Mouse (Mus musculus) left cerebral cortex, adult 9 months (tissue): ENCODE results near the gene Lmo2.

ENCODE experiments used
- DNase-seq, 2 experiments: peaks; one replicate each; pipeline ENCODE4 v3.0.0; 2022; ENCODE audit warnings: low spot score in 2 of 2

The Lmo2 gene

DNA sequence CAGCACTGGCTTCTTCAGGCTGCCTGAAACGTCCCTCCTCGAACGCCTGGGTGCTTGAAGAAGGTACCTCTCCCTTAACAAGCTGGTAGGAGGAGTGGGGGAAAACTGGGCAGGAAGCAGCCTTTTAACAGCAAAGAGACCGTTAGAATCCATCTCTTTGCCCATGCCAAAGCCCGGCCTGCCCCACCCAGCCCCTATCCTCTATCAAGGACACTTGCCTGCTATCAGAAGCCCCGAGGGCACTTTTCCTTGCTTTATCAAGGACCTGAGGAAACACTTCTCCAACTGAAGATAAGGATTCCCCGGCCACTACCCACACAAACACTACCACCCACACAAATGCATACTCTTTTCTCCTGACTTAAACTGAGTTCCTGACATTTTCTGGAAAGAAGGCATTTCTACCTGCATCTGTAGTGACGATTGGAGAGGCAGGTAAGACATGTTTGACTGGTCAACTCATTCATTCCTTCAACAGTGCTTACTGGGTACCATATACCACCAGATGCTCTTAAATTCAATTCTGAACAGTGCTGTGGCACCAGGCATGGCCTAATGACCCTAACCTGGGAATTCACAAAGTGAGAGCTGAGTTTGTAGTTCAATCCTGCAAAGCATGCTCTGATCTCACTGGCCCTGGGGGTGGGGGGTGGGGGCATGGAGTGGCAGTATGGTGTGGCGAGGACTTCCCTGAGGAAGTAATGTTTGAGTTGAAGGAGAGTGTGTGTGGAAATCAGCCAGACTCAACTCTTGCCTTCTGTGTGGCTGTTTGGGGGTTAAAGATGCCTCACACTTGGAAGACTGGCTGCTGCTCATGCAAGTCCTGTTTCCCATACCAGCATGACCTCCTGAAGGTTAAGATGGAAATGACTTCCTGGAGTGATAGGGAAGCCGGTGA is at the start of gene Lmo2:
TSS of gene Lmo2 (plus strand) at position 338 of the 898 bp plus-strand sequence.
- DNase-seq: no peak

DNA sequence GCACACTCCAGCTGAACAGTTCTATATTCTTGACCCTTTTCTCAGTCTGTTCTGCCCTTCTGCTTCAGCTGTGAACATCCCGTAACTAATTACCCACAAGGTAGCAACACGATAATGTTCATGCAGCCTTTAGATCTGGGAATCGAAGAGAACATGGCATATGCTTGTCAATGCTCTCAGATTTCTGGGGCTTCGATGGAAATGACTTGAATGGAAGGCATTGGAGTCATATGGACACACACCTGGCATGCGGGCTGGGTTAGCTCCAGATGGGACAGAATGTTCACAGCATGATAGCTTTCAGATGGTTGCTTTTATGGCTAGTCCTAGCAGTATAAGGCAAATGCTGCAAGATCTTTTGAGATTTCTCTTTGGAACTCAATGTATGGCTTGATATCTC is 47.2 kb upstream of the Lmo2 start:
- no peak for DNase-seq

DNA sequence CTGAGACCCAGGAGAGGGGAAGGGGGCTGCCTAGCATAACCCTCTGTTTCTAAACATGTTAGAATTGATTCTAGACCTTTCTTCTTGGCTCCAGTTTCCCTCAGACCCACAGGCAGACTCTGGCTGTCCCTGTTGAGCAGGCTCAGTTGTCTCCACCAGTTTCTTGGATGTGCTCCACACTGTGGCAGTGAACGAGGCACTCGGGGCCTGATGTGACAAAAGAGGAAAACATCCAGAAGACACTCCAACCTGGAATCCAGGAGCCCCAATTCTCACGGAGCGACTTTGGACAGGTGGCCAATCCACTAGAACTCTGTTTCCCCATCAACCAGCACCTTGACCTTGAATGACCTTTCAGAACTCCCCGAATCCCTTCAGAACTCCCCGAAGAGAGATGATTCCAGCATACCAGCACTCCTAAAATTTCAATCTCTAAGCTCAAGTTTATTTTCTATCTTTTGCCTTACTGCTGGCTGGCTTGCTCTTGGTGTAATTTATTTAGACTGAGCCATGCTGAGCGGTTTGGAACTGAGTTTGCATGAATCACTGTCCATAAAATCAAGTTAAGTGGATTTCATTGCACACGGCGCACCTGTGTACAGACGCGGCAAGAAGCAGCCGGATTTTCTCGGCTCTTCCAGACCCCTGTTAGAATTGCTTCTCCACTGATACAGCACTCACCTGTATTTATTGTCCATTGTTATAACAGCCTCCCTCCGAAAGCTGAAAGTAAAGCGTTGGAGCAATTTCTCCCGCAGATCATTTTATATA is 45.1 kb upstream of the Lmo2 start:
- no peak for DNase-seq

DNA sequence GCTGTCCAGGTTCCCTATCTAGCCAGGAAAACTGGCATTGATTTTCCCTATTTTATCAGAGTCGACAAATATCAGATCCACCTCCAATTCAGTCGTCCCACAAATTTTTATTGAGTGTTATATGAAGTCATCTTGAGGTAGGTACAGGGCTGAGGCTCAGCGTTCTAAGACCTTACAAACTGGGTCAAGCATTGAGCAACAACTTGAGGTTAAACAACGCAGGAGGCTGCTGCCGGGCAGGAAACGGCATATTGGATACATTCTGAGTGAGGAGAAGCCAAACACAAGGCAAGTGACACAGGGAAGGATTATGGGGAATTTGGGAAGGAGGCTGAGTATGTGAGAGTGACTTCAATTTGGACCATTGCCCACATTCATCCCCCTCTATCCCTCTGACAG is 44.5 kb upstream of the Lmo2 start:
- no peak for DNase-seq

DNA sequence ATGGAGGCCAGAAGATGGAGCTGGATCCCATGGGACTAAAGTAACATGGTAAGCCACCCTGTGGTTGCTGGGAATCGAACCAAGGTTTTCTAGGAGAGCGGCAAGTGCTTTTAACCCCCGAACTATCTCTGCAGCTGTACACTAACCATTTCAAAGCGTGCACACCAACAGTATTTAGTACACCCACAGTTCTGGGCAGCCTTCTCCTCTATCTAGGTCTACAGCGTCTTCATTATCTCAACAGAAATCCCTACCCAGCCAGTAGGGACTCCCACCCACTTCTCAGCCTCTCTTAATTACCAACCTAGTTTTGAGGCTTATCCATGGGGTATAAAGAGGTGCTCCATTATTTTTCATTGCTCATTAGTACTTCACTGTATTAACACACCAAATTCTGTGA is 41.7 kb upstream of the Lmo2 start:
- DNase-seq: no peak

DNA sequence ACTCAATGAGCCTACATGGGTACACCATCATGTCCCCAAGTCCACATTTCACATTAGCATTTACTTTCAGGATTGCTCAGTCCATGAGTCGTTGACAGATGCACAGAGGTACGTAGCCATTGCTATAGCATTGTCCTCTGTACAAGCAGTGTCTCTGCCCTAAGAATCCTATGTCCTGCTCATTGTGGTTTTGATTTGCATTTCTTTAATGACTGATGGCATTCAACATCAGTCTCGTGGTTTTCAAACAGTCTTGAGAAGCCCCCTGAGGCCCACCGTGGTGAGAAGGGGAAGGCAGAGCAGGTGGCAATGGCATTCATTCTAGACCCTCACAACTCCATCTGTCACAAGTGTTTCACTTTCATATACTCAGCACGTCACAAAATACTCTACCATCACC is 40.4 kb upstream of the Lmo2 start:
- no peak for DNase-seq

DNA sequence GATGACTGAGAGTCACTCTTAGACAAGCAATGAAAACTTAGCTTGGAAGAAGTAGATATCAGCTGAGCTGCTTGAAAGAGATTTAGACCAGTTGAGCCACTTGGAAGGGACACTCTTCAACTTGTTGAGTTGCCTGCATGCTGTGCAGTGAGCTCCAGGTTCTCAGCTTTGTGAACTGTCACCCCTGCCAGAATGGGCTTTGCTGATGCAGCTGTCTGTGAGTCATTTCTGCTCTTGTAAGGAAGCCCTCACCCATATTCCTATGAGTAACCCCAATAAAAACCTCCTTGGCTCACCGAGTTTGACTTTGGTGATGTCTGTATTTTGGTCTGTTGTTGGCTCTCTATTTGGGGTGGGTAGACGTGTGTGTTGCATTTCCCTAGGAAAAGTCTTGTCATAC is 39.4 kb upstream of the Lmo2 start:
- DNase-seq: no peak

DNA sequence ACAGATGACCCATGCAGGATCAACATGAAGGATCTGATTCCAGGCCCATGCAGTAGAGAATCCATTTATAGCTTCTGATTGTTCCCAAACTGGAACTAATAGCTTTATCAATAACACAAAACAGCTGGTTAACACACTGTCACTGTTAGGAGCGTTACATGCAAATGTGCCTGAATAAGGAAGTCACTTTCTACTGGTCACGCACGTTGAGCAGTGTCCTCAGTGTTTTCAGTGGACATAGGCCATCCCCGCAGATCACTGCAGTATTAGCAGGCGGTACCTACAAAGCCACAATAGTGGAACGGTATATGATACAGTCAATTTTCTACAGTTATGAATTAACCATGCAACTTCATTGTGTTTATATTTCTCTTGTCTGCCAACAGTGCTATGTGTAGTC is 38.3 kb upstream of the Lmo2 start:
- DNase-seq: no peak

DNA sequence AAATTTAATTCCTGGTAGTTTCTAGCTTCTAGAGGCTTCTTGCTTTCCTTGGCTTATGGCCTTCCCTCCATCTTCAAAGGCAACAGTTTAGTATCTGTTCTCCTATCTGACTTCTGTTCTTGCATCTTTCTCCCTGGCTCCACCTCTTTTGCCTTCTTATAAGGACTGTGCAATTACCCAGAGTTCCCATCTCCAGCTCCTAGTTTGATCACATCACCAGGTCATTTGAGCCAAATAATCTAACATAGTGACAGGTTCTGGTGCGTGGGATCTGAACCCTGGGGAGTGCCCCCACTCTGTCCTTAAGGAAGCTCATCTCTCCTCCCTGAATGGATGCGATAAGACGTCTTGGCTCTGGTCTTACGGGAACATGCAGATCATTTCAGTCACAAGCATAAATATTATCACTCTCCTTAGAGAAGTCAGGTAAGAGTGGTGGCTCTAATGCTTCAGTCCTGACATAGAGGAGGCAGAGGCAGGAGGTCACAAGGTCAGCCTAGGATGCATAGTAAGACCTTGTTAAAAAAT is 31.1 kb upstream of the Lmo2 start:
- no peak for DNase-seq

DNA sequence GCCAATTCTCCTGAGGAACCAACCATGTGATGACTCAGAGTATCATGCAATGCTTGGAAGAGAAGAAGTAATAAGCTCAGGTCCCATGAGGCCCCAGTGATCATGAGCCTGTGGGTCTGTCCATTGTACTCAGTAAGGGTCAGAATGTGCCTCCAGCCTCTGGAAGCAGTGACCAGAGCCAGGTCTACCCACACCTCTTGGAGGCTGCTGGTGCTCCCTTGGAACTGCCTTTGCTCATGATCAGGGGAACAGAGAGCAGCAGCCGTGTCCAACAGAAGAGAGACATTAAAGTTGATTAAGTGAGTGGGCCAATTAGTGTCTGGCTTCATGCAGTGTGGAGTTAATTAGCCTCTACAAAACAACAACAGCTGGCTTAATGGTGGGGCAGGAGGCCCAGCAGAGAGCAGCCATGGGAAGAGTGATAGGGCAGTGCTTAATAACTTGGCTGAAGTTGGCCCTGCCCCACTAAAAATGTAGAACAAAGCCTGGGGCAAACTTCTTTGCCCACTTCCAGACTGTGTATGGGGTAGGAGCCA is 30.1 kb upstream of the Lmo2 start:
- no peak for DNase-seq

DNA sequence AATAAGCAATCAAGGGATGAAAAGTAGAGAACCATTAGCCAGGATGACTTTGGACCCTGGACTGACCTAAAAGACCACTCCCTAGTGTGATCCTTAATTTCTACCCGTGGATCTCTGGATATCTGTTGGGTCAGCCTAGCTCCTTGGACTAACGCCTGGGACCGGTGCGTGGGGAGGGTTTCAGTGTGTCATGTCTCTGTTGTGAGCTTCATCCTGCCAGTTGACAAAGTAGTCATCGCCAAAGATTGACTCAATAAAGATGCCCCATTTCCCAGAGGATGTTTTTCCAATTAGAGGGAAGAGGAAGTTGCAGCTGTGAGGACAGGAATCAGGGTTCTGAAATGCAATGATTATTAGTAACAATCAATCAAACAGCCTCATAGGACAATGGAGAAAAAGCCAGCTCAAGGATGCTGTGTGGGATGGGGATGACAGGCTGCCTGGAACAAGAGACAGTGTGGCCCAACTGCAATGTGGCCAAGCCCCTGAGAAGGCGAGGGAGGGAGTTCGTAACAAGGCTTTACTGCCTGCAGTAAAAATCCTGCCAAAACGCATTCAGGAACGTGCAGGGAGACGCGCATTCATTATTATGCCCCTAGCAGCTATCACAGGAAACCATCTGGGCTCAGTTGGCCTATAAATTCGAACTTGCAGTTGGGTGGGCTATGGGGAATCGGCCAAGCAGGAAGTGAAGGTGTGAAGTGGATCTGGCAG is 27.3 kb upstream of the Lmo2 start:
- no peak for DNase-seq

DNA sequence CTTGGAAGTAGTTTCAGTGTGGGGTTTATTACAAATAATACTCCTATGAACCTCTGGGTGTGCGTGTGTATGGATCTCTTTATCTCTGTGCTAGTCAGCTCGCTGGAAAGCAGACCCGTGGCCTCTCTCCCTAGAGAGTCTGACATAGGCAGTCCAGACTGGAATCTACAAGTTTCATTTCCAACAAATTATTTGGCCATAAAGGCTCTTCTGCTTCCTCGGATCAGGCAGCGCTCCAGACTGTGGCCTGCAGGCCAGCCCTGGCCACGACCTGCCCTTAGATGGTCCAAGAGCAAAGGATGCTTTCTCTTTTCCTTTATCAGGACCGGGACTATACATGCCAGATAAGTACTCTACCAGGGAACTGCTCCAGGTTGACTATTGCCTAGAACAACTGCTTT is 26.3 kb upstream of the Lmo2 start:
- DNase-seq: no peak

DNA sequence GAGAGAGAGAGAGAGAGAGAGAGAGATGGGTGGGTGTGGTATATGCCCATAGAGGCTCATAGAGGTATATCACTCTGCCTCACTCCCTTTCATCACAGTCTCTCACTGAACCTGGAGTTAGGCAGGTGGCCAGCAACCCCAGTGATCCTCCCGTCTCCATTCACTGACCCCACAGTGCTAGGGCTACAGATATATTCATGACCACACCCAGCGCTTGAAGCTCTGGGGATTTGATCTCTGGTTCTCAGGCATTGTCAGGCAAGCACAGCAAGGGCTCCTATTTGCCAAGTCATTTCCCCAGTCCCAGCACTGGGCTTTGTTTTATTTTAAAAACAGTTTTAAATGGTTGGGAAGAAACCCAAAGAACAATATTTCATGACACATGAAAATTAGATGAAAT is 25.8 kb upstream of the Lmo2 start:
- DNase-seq: no peak

DNA sequence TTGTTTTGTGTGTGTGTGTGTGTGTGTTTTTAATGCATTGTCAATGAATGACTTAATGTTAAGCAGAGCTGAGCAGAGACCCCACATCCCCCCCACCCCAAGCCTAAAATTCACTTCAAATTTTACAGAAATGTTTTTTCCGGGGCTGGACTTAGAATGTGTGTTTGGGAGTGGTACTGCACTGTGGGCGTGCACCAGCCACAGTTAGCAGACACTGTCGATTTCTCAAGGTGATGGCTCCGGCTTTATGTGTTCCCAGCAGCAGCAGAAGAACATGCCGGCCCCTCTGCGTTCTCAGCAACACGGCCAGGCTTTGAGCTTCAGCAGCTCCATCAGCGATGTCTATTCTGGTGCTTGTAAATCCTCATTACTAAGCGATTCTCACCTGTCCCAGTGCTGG is 25.3 kb upstream of the Lmo2 start:
- no peak for DNase-seq

DNA sequence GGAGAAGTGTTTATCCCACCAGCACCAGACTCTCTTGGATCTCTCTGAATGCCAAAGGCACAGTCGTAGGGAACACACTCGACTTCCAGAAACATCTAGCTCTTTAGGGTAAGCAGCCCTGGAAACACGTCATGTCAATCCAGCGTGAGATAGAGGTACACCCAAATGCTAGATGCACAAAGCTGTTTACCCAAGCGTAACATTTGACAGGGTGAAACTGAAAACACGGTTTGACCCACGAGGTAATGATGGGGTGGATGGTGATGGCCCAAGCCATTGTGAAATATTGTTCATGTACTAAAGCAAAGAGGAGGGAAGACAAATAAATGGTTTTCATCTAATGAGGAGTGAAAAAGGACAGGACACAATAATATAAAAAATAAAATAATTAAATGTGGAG is 23.5 kb upstream of the Lmo2 start:
- DNase-seq: no peak

DNA sequence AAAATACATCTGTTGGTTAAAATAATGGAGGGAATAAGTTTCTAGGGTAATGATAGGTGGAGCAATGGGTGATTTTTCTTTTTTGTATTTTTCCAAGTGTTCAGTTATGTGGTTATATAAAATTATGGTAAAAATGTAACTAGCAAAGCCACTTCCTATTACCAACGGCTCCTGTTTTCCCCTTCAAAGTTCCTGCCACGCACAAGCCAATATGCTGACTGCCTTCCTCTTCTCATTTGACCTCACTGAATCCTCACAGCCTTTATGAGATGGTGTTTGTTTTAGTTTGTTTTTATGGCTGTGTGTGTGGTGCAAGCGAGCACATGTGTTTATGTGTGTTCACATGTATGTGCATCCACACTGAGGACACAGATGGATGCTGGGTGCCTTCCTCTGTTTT is 23.1 kb upstream of the Lmo2 start:
- DNase-seq: no peak

DNA sequence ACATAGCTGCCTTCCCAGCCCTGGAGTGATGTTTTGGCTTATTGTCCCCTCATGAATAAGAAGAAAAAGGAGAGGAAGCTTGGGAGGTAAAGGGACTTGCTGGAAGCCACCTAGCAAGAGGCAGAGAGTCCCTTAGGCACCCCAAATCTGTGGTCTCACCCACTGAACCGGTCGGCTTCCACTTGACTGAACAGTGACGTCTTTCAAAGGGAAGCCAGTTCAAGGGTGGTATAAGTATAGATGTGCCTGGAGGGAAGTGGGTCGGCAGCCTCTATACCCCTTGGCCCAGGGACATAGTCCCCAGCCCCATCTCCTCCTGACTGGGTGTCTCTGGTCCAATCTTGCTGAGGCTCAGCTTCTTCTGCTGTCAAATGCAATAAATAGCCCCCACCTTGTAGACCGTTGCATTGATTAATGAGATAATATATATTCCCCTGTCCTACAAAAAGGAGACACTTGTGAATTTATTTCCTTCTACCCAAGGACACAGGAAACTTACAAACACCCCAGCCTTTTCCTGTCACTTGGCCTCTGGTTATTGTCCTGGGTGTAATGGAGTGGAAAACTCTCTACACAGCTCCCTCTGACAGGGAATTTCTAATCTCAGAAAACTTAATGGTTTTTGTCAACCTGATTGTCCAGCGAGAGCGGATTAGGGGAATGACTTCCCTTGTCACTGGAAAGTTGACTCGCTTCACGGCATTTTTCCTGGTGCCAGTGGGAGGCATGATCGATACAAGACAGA is 21.9 kb upstream of the Lmo2 start:
- no peak for DNase-seq

DNA sequence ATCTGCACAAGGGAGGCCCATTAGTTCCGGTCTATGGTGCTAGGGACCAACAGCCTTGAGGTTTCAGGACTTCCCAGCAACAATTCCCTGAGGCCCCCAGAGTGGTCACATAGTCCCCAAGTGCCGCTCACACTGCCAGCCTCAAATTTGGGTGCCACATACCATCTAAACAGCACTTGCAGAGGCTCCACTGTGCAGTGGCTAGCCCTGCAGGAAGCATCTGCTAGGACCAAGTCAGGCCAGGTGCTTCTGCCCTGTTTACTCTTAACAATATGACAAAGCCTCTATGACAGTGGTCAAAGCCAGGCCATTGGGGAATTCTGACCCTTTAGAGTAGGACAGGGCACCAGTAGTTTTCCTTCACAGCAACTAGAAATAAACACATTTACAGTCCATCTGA is 21.1 kb upstream of the Lmo2 start:
- DNase-seq: no peak

DNA sequence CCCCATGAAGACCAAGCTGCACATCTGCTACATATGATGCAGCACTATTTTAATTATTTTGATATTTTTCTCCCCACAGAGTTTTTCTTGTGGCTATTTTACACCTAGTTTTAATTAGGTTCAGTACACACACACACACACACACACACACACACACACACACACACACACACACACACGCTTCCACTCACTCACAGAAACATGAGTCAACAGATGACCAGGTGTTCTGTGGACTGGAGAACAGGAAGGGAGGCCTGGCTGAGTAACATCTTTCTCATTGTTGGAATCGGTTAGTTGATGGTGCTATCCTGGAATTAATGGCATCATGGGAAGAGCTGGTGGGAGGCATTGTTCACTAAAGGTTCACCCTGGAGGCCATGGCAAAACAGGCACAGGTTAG is 20.1 kb upstream of the Lmo2 start:
- no peak for DNase-seq

DNA sequence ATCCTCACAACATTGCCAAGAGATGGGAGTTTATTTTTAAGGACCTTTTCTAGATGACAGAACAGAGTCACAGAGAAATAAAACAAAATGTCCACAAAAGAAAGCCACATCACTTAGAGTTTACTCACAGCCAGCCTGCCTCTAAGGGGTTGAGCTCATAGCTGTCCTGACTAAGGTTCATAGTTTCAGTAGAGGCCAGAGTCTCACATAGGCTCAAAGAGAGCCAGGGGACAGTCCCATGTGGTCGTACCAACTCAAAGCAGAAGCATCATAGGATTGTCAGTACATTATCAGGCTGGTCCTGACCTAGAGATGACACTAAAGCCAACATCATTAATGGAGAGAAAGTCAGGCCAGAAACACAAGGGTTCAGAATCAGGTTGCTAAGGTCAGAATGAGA is 19.2 kb upstream of the Lmo2 start:
- DNase-seq: no peak

DNA sequence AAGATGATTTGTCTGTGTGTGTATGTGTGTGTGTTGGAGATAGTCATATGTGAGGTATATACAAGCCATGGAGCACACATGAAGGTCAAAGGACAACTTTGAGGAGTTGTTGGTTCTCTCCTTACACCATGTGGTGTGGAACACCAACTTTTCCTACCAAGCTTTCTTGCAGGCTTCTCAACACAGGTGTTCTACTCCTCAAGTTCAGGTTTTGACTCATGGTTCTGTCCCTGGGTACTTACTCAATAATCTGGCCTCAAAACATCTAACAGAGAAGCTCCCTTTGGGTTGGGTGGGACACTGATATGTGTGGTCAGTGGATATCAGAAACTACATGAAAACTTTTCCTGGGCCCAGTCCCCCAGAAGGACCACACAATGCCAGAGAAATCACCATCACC is 18.8 kb upstream of the Lmo2 start:
- no peak for DNase-seq
